Mouse (Mus musculus): ENCODE data around the gene Farp1. TPM values are rescaled to one million over a fixed set of nuclear protein-coding genes. Genes with fewer than 3 reads are reported as not detected.

Gene Farp1
- total RNA-seq, 2 experiments from 2014 or later: 126 to 130 TPM

GRCm38 (mm10) chr14:121267801-121268200 lies 232.8 kb downstream of the Farp1 start:
- intact Hi-C loops (cut with DNase I): no loop called here
- no peak for DNase-seq (ENCODE audit: low spot score in 2 of 2)

- DNase-seq (ENCODE audit: low spot score in 2 of 2): no peak
- intact Hi-C loops (cut with DNase I): no loop called here
These were observed 235.5 kb downstream of the Farp1 start for GRCm38 (mm10) chr14:121270490-121270889.

- DNase-seq (ENCODE audit: low spot score in 2 of 2): no peak
- intact Hi-C loops (cut with DNase I): loop anchor here (5.0 kb wide), 2 partner anchors 102 to 307 kb away; no protein-coding TSS in a partner anchor
These were observed 240.0 kb downstream of the Farp1 start for GRCm38 (mm10) chr14:121274985-121275384.

GRCm38 (mm10) chr14:121276016-121276415 lies 241.0 kb downstream of the Farp1 start:
- no peak for DNase-seq (ENCODE audit: low spot score in 2 of 2)
- intact Hi-C loops (cut with DNase I): loop anchor here (5.0 kb wide), 2 partner anchors 101 to 306 kb away; no protein-coding TSS in a partner anchor

- peak; percentile 74 to 85 for DNase-seq (ENCODE audit: low spot score in 2 of 2)
These were observed 244.1 kb downstream of the Farp1 start for GRCm38 (mm10) chr14:121279106-121279505.

GRCm38 (mm10) chr14:121280601-121281335 lies 245.8 kb downstream of the Farp1 start:
- intact Hi-C loops (cut with DNase I): no loop called here
- DNase-seq (ENCODE audit: low spot score in 2 of 2): no peak

More at GRCm38 (mm10) chr14:121279106-121279505, 244.1 kb downstream of the Farp1 start:
- intact Hi-C loops (cut with DNase I): loop anchor here (1.0 to 5.0 kb wide), 3 partner anchors 98 to 303 kb away; no protein-coding TSS in a partner anchor

- no peak for DNase-seq (ENCODE audit: low spot score in 2 of 2)
- intact Hi-C loops (cut with DNase I): no loop called here
These were observed 246.3 kb downstream of the Farp1 start for GRCm38 (mm10) chr14:121281336-121281710.

- peak in 1 of 2 experiments; percentile 27 for DNase-seq (ENCODE audit: low spot score in 2 of 2)
- intact Hi-C loops (cut with DNase I): no loop called here
These were observed 250.6 kb downstream of the Farp1 start for GRCm38 (mm10) chr14:121285379-121286120.

GRCm38 (mm10) chr14:121291881-121292280 lies 256.9 kb downstream of the Farp1 start:
- DNase-seq (ENCODE audit: low spot score in 2 of 2): no peak
- intact Hi-C loops (cut with DNase I): no loop called here

- intact Hi-C loops (cut with DNase I): no loop called here
- DNase-seq (ENCODE audit: low spot score in 2 of 2): no peak
These were observed 257.4 kb downstream of the Farp1 start for GRCm38 (mm10) chr14:121292391-121292790.

- no peak for DNase-seq (ENCODE audit: low spot score in 2 of 2)
- intact Hi-C loops (cut with DNase I): no loop called here
These were observed 259.5 kb downstream of the Farp1 start for GRCm38 (mm10) chr14:121294484-121294883.

GRCm38 (mm10) chr14:121297103-121297502 lies 262.1 kb downstream of the Farp1 start:
- intact Hi-C loops (cut with DNase I): no loop called here
- DNase-seq (ENCODE audit: low spot score in 2 of 2): no peak

GRCm38 (mm10) chr14:121298537-121298936 lies 263.5 kb downstream of the Farp1 start:
- DNase-seq (ENCODE audit: low spot score in 2 of 2): no peak
- intact Hi-C loops (cut with DNase I): no loop called here

- intact Hi-C loops (cut with DNase I): no loop called here
- DNase-seq (ENCODE audit: low spot score in 2 of 2): no peak
These were observed 264.1 kb downstream of the Farp1 start for GRCm38 (mm10) chr14:121299093-121299492.

GRCm38 (mm10) chr14:121304523-121304922 lies 269.5 kb downstream of the Farp1 start:
- intact Hi-C loops (cut with DNase I): no loop called here
- no peak for DNase-seq (ENCODE audit: low spot score in 2 of 2)

- DNase-seq (ENCODE audit: low spot score in 2 of 2): no peak
- intact Hi-C loops (cut with DNase I): no loop called here
These were observed 270.5 kb downstream of the Farp1 start for GRCm38 (mm10) chr14:121305316-121306064.

GRCm38 (mm10) chr14:121309909-121310308 lies 274.9 kb downstream of the Farp1 start:
- intact Hi-C loops (cut with DNase I): no loop called here
- DNase-seq (ENCODE audit: low spot score in 2 of 2): no peak

GRCm38 (mm10) chr14:121310325-121311080 lies 275.5 kb downstream of the Farp1 start:
- intact Hi-C loops (cut with DNase I): no loop called here
- no peak for DNase-seq (ENCODE audit: low spot score in 2 of 2)

GRCm38 (mm10) chr14:121311083-121311482 lies 276.1 kb downstream of the Farp1 start:
- DNase-seq (ENCODE audit: low spot score in 2 of 2): no peak
- intact Hi-C loops (cut with DNase I): no loop called here
